Mouse (Mus musculus) liver, adult 2 months (tissue): ENCODE results near the gene Wtap. TPM values are rescaled to one million over a fixed set of nuclear protein-coding genes. Genes with fewer than 3 reads are reported as not detected.
"Not testable (repeated sequence)": the region's sequence is repeated elsewhere in the genome, so short reads cannot be mapped to it uniquely, and the experiment has no call there.

Experiments used
- DNase-seq: peaks from one replicate; pipeline ENCODE4 v3.0.0-alpha.2; 2011; ENCODE audit warnings: low read depth, low spot score; ENCODE audit errors: extremely low read depth
- H3K27ac ChIP-seq: fragments of 200-500 bp; replicated peaks from 2 replicates; pipeline ENCODE4 v1.5.1; 2012; ENCODE audit warnings: low read depth, mild to moderate bottlenecking, control low read depth, inconsistent platforms, low read length; ENCODE audit not compliant: insufficient read depth
- H3K27me3 ChIP-seq: fragments of 200-500 bp; 2 replicates; pipeline ENCODE4 v1.6.1; 2012; ENCODE audit warnings: mild to moderate bottlenecking, moderate library complexity, low read length, inconsistent platforms; ENCODE audit not compliant: control insufficient read depth, insufficient read depth
- H3K36me3 ChIP-seq: fragments of 200-500 bp; 2 replicates; pipeline ENCODE4 v1.6.1; 2012; ENCODE audit warnings: low read length, inconsistent platforms; ENCODE audit not compliant: control insufficient read depth, insufficient read depth
- H3K4me1 ChIP-seq: fragments of 200-500 bp; 2 replicates; pipeline ENCODE4 v1.6.1; 2011; ENCODE audit warnings: low read length; ENCODE audit not compliant: control insufficient read depth, insufficient read depth
- H3K4me3 ChIP-seq: fragments of 200-500 bp; 2 replicates; pipeline ENCODE4 v1.5.1; 2011; ENCODE audit warnings: low read depth, mild to moderate bottlenecking, control low read depth, low read length, moderate library complexity; ENCODE audit not compliant: insufficient read depth
- H3K79me2 ChIP-seq: fragments of 200-500 bp; 2 replicates; pipeline ENCODE4 v1.6.1; 2012; ENCODE audit warnings: inconsistent platforms, mild to moderate bottlenecking, low read length, moderate library complexity; ENCODE audit not compliant: control insufficient read depth, insufficient read depth
- H3K9ac ChIP-seq: fragments of 200-500 bp; 2 replicates; pipeline ENCODE4 v1.6.1; 2012; ENCODE audit warnings: low read depth, mild to moderate bottlenecking, control low read depth, inconsistent platforms, low read length
- CTCF ChIP-seq: fragments of 200-500 bp; IDR thresholded peaks from 2 replicates; pipeline ENCODE4 v1.5.1; 2011; ENCODE audit warnings: low read depth, low read length, control low read depth
- POLR2A ChIP-seq: fragments of 200-500 bp; IDR thresholded peaks from 2 replicates; pipeline ENCODE4 v1.6.1; 2011; ENCODE audit warnings: low read length, control low read depth; ENCODE audit not compliant: insufficient read depth; ENCODE audit errors: extremely low read depth
- WGBS: fragments of 180-500 bp; shearing (Covaris S2); methylation state at CpG from one replicate; pipeline ENCODE4 v1.1.7; 2018; 5-methylcytosine and 5-hydroxymethylcytosine counted together
- polyA plus RNA-seq: library from polyadenylated mRNA; depleted of rRNA; stranded (reverse); fragments of >200 nt; gene quantifications from 2 replicates; pipeline ENCODE4 v1.2.3, GENCODE M21; 2012
- total RNA-seq: library from RNA; depleted of rRNA; stranded (reverse); fragments of >200 nt; gene quantifications from 2 replicates; pipeline ENCODE4 v1.2.3, GENCODE M21; 2014

The Wtap gene
- total and polyA plus RNA-seq, 2 experiments, result 7.8 to 32.0 TPM

- 69% methylated on average over 2 of the region's 2 CpGs for WGBS
- peaks cover 46% of the 10 kb centered on the region for H3K36me3 ChIP-seq
These were observed 10.0 kb downstream of the Wtap start for GRCm38 (mm10) chr17:12983988-12984387.

GRCm38 (mm10) chr17:12978546-12978945 is 15.4 kb downstream of the Wtap start:
- Histone ChIP-seq H3K4me1 (no peaks in the 10 kb centered on the region), H3K9ac (no peak overlapping the region), H3K36me3 (peaks cover 63% of the 10 kb centered on the region), H3K79me2 (peaks cover 10% of the 10 kb centered on the region; the same call in 1 of the 2 replicates), H3K27me3 (no peaks in the 10 kb centered on the region), H3K4me3 (no peak overlapping the region), H3K27ac (no peak overlapping the region)
- WGBS, result 97% methylated on average over 1 of the region's 1 CpGs
- no peak for DNase-seq
- TF ChIP-seq CTCF, result no peak
- TF ChIP-seq POLR2A, result no peak

More at GRCm38 (mm10) chr17:12983988-12984387, 10.0 kb downstream of the Wtap start:
- H3K79me2 ChIP-seq, result peaks cover 21% of the 10 kb centered on the region; the same call in 1 of the 2 replicates
- peaks cover 5% of the 10 kb centered on the region; the same call in 1 of the 2 replicates for H3K4me1 ChIP-seq
- no peaks in the 10 kb centered on the region for H3K27me3 ChIP-seq
- H3K4me3 ChIP-seq, result no peak overlapping the region
- H3K27ac ChIP-seq, result no peak overlapping the region
- no peak for DNase-seq
- TF ChIP-seq CTCF (no peak), POLR2A (no peak)
- H3K9ac ChIP-seq, result no peak overlapping the region

- Histone ChIP-seq H3K4me1 (no peaks in the 10 kb centered on the region), H3K9ac (no peak overlapping the region), H3K27ac (no peak overlapping the region), H3K4me3 (no peak overlapping the region), H3K36me3 (peaks cover 46% of the 10 kb centered on the region), H3K27me3 (no peaks in the 10 kb centered on the region), H3K79me2 (no peaks in the 10 kb centered on the region; the same call in 1 of the 2 replicates)
- DNase-seq, result no peak
- TF ChIP-seq CTCF (no peak), POLR2A (no peak)
- 90% methylated on average over 2 of the region's 2 CpGs for WGBS
These were observed 20.1 kb downstream of the Wtap start for GRCm38 (mm10) chr17:12973851-12974250.

GRCm38 (mm10) chr17:12967173-12967572 is 26.8 kb downstream of the Wtap start:
- Histone ChIP-seq H3K4me3 (no peak overlapping the region), H3K27me3 (no peaks in the 10 kb centered on the region), H3K27ac (no peak overlapping the region), H3K9ac (no peak overlapping the region), H3K36me3 (peaks cover 28% of the 10 kb centered on the region), H3K4me1 (no peaks in the 10 kb centered on the region), H3K79me2 (no peaks in the 10 kb centered on the region; the same call in 1 of the 2 replicates)
- no peak for DNase-seq
- TF ChIP-seq CTCF (no peak), POLR2A (no peak)
- WGBS, result 85% methylated on average over 2 of the region's 2 CpGs

GRCm38 (mm10) chr17:12963476-12963875 is 30.5 kb downstream of the Wtap start:
- Histone ChIP-seq H3K36me3 (peaks cover 15% of the 10 kb centered on the region), H3K4me1 (peaks cover 4% of the 10 kb centered on the region; the same call in 1 of the 2 replicates), H3K27ac (no peak overlapping the region), H3K27me3 (no peaks in the 10 kb centered on the region), H3K4me3 (no peak overlapping the region), H3K9ac (no peak overlapping the region), H3K79me2 (no peaks in the 10 kb centered on the region)
- TF ChIP-seq POLR2A (no peak), CTCF (no peak)
- no peak for DNase-seq
- WGBS, result 67% methylated on average over 3 of the region's 3 CpGs

GRCm38 (mm10) chr17:12960331-12960873 is 33.6 kb downstream of the Wtap start, which contains the start of gene Acat2:
Acat2 (minus strand) TSS chr17:12960747.
- Histone ChIP-seq H3K9ac (peak within 1 kb of the TSS; percentile 86), H3K36me3 (peaks cover 2% of the 10 kb centered on the region; the same call in 1 of the 2 replicates), H3K27ac (peak within 1 kb of the TSS; percentile 70), H3K79me2 (no peaks in the 10 kb centered on the region; the same call in 1 of the 2 replicates), H3K27me3 (no peaks in the 10 kb centered on the region), H3K4me3 (peak within 1 kb of the TSS; percentile 80), H3K4me1 (peaks cover 4% of the 10 kb centered on the region; the same call in 1 of the 2 replicates)
- TF ChIP-seq CTCF, result no peak
- peak; percentile 94 for TF ChIP-seq POLR2A
- DNase-seq, result peak; percentile 86
- WGBS, result under 1% methylated on average over 42 of the region's 42 CpGs

- WGBS, result 23% methylated on average over 2 of the region's 2 CpGs
- H3K4me3 ChIP-seq, H3K36me3 ChIP-seq, DNase-seq, H3K27me3 ChIP-seq, H3K79me2 ChIP-seq, H3K27ac ChIP-seq, H3K9ac ChIP-seq, H3K4me1 ChIP-seq: not testable (repeated sequence)
These were observed 34.6 kb downstream of the Wtap start for GRCm38 (mm10) chr17:12959377-12959776.
